Mouse (Mus musculus): Measurements from ENCODE around the gene Igfbp1. TPM values are rescaled to one million over a fixed set of nuclear protein-coding genes. Genes with fewer than 3 reads are reported as not detected.

Gene Igfbp1
- polyA plus RNA-seq, 1 experiment = not detected

DNA sequence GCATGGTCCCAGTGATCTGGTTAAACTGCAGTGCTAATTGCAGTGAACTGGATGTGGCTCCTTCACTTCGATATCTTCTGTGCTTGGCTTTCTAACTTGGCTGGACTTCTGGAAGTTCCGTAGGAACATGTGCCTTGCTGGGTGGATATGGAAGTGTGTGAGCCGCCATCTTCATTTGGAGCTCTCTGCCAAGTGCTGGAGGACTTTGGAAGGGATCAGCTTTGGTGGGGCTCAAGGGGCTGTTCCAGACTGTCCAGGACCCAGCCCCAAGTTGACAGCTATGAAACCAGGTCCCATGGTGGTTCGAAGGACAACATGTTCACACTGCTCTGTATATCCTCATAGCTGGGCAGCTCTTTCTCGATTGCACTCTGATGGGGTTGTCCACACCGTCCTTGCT, 41.0 kb downstream of the Igfbp1 start:
- TF ChIP-seq CTCF (IDR thresholded peaks at IDR 0.05; ENCODE audit: low read depth, low read length) (no peak), POLR2A (IDR thresholded peaks at IDR 0.05; ENCODE audit: borderline replicate concordance, low read depth, low read length) (no peak)
- Histone ChIP-seq H3K4me3 (ENCODE audit: insufficient read depth, low read length) (no peak overlapping the region), H3K4me1 (ENCODE audit: control insufficient read depth, insufficient read depth, low read length) (no peaks in the 10 kb centered on the region), H3K27ac (ENCODE audit: insufficient read depth, low read depth, low read length) (no peak overlapping the region)

DNA sequence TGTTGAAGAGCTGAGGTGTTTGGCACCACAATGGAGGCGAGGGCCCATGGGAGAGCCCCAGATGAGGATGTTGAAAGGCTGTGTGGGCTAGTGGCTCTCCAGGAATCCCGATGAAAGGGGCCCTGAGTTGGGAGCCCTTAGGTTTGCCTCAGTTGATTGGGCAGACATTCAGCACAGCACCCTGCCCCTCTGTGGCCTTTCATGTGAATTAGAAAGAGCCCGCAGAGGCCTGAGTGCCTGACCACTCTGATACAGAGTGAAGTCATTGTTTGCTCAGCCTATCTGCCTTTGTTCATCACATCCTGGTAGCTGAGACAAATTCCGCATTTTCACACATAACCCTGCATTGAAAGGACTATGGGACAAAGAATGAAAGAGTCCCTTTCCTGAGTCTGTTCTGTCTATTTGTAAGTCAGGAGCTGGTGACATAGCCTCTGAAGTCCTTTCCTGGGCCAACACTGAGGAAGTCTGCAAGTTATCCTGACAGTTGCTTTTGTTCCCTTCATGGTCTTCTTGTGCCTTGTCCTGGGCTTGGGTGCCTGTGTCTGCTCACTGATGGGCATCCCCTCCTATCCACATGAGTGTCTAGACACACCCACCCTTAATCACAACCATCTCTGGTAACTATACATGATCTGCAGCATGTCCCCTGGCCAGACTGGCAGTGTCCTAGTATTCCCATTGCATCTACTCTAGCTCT, 41.6 kb downstream of the Igfbp1 start:
- Histone ChIP-seq H3K27ac (ENCODE audit: insufficient read depth, low read depth, low read length) (no peak overlapping the region), H3K4me3 (ENCODE audit: insufficient read depth, low read length) (no peak overlapping the region), H3K4me1 (ENCODE audit: control insufficient read depth, insufficient read depth, low read length) (no peaks in the 10 kb centered on the region)
- TF ChIP-seq CTCF (IDR thresholded peaks at IDR 0.05; ENCODE audit: low read depth, low read length) (no peak), POLR2A (IDR thresholded peaks at IDR 0.05; ENCODE audit: borderline replicate concordance, low read depth, low read length) (no peak)

DNA sequence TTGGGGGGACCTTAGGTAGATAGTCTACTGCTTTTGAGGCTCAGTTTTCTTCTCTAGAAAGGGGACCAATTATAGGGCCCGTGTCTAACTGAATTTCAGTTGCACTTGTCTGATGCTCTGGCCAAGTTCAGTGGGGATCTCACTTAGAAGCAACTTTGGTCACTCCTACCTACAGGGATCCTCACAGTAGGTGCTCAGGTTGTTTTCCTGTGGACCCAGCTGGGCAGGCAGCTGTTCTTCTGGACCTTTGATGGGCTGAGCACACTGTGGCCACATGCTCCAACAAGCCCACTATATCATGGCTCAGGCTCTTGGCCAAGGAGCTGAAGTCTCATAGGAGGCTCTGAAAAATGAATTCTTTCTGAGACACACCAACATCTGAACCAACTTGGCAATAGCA, 47.2 kb downstream of the Igfbp1 start:
- Histone ChIP-seq H3K4me1 (ENCODE audit: control insufficient read depth, insufficient read depth, low read length) (no peaks in the 10 kb centered on the region), H3K27ac (ENCODE audit: insufficient read depth, low read depth, low read length) (no peak overlapping the region), H3K4me3 (ENCODE audit: insufficient read depth, low read length) (no peak overlapping the region)
- TF ChIP-seq CTCF (IDR thresholded peaks at IDR 0.05; ENCODE audit: low read depth, low read length) = no peak
- TF ChIP-seq POLR2A (IDR thresholded peaks at IDR 0.05; ENCODE audit: borderline replicate concordance, low read depth, low read length) = no peak

DNA sequence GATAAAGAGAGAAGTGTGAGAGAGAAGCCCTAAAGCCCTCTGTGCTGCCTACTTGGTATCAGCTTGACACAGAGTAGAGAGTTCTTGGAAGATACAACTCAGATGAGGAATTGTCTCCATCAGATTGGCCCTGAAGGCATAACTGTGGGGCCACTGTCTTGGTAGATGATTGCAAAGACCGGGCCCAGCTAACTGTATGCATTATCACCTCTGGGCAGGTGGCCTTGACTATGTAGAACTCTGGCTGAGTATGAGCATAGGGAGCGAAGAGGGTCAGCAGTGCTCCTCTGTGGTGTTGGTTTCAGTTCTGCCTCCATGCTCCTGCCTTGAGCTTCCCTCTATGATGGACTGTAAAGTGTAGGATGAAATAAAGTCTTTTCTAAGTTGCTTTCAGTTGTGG, 52.8 kb downstream of the Igfbp1 start:
- H3K4me1 ChIP-seq (ENCODE audit: control insufficient read depth, insufficient read depth, low read length) = no peaks in the 10 kb centered on the region
- H3K27ac ChIP-seq (ENCODE audit: insufficient read depth, low read depth, low read length) = no peak overlapping the region
- no peak overlapping the region for H3K4me3 ChIP-seq (ENCODE audit: insufficient read depth, low read length)
- TF ChIP-seq CTCF (IDR thresholded peaks at IDR 0.05; ENCODE audit: low read depth, low read length) = no peak
- no peak for TF ChIP-seq POLR2A (IDR thresholded peaks at IDR 0.05; ENCODE audit: borderline replicate concordance, low read depth, low read length)

DNA sequence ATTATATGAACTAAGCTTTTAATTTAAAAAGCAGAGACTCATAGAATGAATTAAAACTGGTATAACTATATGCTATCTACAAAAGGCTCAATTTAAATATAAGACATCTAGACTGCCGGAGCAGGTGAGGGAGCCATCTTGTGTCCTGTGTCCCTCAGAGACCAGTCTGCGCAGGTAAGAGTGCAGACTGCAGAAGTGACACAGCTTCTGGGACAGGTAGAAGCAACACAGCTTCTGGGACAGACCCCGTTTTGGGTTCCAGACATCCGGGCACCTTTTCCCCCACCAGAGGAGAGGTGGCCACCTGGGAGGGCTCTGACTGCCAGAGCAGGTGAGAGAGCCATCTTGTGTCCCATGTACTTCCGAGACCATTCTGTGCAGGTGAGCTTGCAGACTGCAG, 53.3 kb downstream of the Igfbp1 start:
- Histone ChIP-seq H3K4me3 (ENCODE audit: insufficient read depth, low read length) (no peak overlapping the region), H3K4me1 (ENCODE audit: control insufficient read depth, insufficient read depth, low read length) (no peaks in the 10 kb centered on the region), H3K27ac (ENCODE audit: insufficient read depth, low read depth, low read length) (no peak overlapping the region)
- TF ChIP-seq POLR2A (IDR thresholded peaks at IDR 0.05; ENCODE audit: borderline replicate concordance, low read depth, low read length) = no peak
- TF ChIP-seq CTCF (IDR thresholded peaks at IDR 0.05; ENCODE audit: low read depth, low read length) = no peak

Other genes with a start within 250 kb of the Igfbp1 start
- gene Adcy1, start 134.3 kb upstream of the Igfbp1 start, polyA plus RNA-seq (2012; ENCODE audit: insufficient read depth, insufficient read length, missing spikeins) = not detected in 2 replicates
- gene Gm11985, start 9.2 kb upstream of the Igfbp1 start, polyA plus RNA-seq (2012; ENCODE audit: insufficient read depth, insufficient read length, missing spikeins) = not detected in 2 replicates
- 0.33 TPM in 1 of 2 replicates, not detected in the other for gene Igfbp3, start 16.1 kb downstream of the Igfbp1 start, polyA plus RNA-seq (2012; ENCODE audit: insufficient read depth, insufficient read length, missing spikeins)